Mouse (Mus musculus) liver, embryonic 14.5 days (tissue): ENCODE measurements around the gene Cys1.

Experiments
- CTCF ChIP-seq: IDR thresholded peaks from 2 replicates; pipeline ENCODE4 v1.5.1; 2016; ENCODE audit warnings: antibody characterized with exemption, low read depth, control low read depth
- EP300 ChIP-seq: IDR thresholded peaks from 2 replicates; pipeline ENCODE4 v1.6.1; 2016; ENCODE audit warnings: antibody characterized with exemption, low read depth

- no peak for TF ChIP-seq CTCF
- TF ChIP-seq EP300, result no peak
Observed at GRCm38 (mm10) chr12:24686696-24687346, 5.2 kb upstream of the Cys1 start.
